Mouse (Mus musculus) heart, embryonic 16.5 days (tissue): Measurements from ENCODE around the gene Armt1. TPM values are rescaled to one million over a fixed set of nuclear protein-coding genes. Genes with fewer than 3 reads are reported as not detected.
"Not testable (repeated sequence)": the region's sequence is repeated elsewhere in the genome, so short reads cannot be mapped to it uniquely, and the experiment has no call there.

Experiments used
- ATAC-seq: fragments of 200-750 bp; cut with Nextera tagmentation; replicated peaks from 2 replicates; pipeline ENCODE4 v1.8.0; 2017; ENCODE audit warnings: moderate number of reproducible peaks; ENCODE audit not compliant: insufficient read depth, low FRiP score; ENCODE audit errors: extremely low read depth
- H3K27ac ChIP-seq: fragments of 300-500 bp; sonication (generic); 2 replicates; pipeline ENCODE4 v1.5.1; 2014; ENCODE audit warnings: mild to moderate bottlenecking, low read length, control low read depth, moderate library complexity
- H3K27me3 ChIP-seq: fragments of 300-500 bp; sonication (generic); 2 replicates; pipeline ENCODE4 v1.6.1; 2014; ENCODE audit warnings: low read length, mixed read lengths; ENCODE audit not compliant: control insufficient read depth, insufficient read depth
- H3K36me3 ChIP-seq: fragments of 300-500 bp; sonication (generic); 2 replicates; pipeline ENCODE4 v1.6.1; 2014; ENCODE audit not compliant: control insufficient read depth, insufficient read depth
- H3K4me1 ChIP-seq: fragments of 300-500 bp; sonication (generic); 2 replicates; pipeline ENCODE4 v1.6.1; 2014; ENCODE audit warnings: low read length, mixed read lengths; ENCODE audit not compliant: control insufficient read depth, insufficient read depth
- H3K4me2 ChIP-seq: fragments of 300-500 bp; sonication (generic); 2 replicates; pipeline ENCODE4 v1.6.1; 2014; ENCODE audit warnings: low read depth, mild to moderate bottlenecking, control low read depth, low read length
- H3K4me3 ChIP-seq: fragments of 300-500 bp; sonication (generic); 2 replicates; pipeline ENCODE4 v1.5.1; 2014; ENCODE audit warnings: mild to moderate bottlenecking, control low read depth, low read length
- H3K9ac ChIP-seq: fragments of 300-500 bp; sonication (generic); 2 replicates; pipeline ENCODE4 v1.6.1; 2014; ENCODE audit warnings: low read length, control low read depth
- H3K9me3 ChIP-seq: fragments of 300-500 bp; sonication (generic); replicated peaks from 2 replicates; pipeline ENCODE4 v1.6.1; 2016; ENCODE audit warnings: low read length; ENCODE audit not compliant: control insufficient read depth
- WGBS: fragments of 180-500 bp; shearing (Covaris S2); extraction: QIAGEN DNeasy Blood & Tissue Kit; methylation state at CpG from one replicate; pipeline ENCODE4 v1.1.7; 2014; 5-methylcytosine and 5-hydroxymethylcytosine counted together
- polyA plus RNA-seq: library from polyadenylated mRNA; unstranded; fragments of >200 nt; fragmentation: Nextera tagmentation; extraction: Ambion mirVana; gene quantifications from 2 replicates; pipeline ENCODE4 v1.2.1, GENCODE M21; 2015

Armt1 gene
- polyA plus RNA-seq, 1 experiment from 2014 or later, result 18.0 TPM

DNA sequence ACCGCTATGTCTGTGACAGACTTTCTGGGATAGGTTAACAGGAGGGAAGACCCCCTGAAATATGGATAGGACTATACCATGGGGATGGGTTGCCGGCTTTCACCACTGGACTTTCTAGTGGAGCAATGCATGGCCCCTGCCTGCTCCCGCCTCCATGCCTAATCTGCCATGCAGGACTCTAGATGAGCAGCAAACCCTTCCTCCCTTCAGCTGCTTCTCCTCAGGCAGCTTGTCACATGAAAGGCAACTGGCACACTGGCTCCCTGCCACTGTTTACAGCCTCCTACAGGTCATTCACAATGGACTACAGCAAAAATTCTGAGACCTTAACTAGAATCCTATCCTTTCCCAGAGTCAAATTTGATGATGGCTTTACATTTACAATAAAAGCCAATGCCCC lies 1.4 kb upstream of the Armt1 start:
- H3K4me2 ChIP-seq, result peak overlapping the region; percentile 97
- peak overlapping the region; percentile 89 for H3K27ac ChIP-seq
- 77% methylated on average over 3 of the region's 3 CpGs for WGBS
- ATAC-seq, result no peak
- H3K4me3 ChIP-seq, result peak overlapping the region; percentile 84
- H3K9me3 ChIP-seq, result no peaks in the 10 kb centered on the region
- no peaks in the 10 kb centered on the region for H3K27me3 ChIP-seq
- H3K9ac ChIP-seq, result peak overlapping the region; percentile 92
- peaks cover 26% of the 10 kb centered on the region for H3K4me1 ChIP-seq
- peaks cover 22% of the 10 kb centered on the region for H3K36me3 ChIP-seq

DNA sequence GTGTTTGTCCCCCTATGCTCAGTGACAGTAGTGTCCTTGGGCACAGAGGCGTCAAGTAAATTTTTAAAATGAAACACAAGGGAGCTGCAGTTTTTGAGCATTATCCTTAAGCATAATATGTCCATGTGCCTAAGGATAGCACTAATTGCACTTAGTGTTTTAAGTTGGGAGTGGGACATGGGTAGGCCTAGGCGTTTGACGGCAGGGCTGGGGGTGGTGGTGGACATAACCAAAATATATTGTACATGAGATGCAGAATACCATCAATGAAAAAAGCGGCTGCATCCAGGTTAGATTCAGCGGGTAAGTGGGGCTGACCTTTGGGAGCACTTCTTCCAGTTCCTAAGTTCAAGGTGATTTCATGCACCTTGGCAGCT lies 533 bp upstream of the Armt1 start:
- Histone ChIP-seq H3K36me3 (peaks cover 13% of the 10 kb centered on the region), H3K4me1 (peaks cover 26% of the 10 kb centered on the region), H3K9me3 (no peaks in the 10 kb centered on the region), H3K4me3 (peak overlapping the region; percentile 84), H3K27me3 (no peaks in the 10 kb centered on the region), H3K27ac (peak overlapping the region; percentile 89), H3K9ac (peak overlapping the region; percentile 92), H3K4me2 (peak overlapping the region; percentile 97)
- 8% methylated on average over 5 of the region's 5 CpGs for WGBS
- 0 out of 2 replicates have a peak, but pooled peaks have one; percentile 0 for ATAC-seq

DNA sequence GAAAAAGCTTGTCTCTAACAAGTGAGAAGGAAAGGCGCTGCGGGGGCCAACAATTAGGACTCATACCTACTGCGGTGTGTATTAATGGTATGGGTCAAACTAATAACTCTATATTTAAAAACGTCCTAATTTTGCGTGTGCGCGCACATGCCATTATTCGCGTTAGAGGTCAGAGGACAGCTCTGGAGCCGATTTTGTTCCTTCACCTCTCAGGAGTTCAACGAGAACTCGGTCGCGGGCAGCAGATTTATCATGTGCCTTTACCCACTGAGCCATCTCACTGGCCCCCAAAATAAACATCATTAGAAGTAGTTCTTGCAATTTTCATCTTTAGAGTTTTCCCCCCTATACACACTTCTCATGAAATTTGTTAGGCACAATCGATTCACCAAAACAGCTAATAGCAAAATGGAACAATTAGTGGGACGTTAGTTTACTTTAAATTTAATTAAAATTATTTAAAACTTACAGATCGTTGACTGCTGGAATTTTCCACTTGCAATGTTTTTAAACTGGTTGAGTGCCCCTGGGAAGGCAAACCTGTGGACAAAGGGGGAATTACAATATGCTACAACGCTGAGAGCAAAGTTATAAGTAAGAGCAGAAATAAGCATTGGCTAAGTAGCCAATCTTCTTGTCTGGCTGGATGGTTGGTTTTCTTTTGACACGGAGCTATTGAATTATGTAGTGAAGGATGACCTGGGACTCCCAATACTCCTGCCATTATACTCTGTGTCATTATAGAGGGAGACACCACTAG lies 909 bp downstream of the Armt1 start:
- Histone ChIP-seq H3K9me3 (no peaks in the 10 kb centered on the region), H3K4me3 (peak overlapping the region; percentile 81), H3K4me2 (peak overlapping the region; percentile 79), H3K4me1 (peaks cover 26% of the 10 kb centered on the region), H3K36me3 (peaks cover 10% of the 10 kb centered on the region; the same call in 1 of the 2 replicates), H3K27ac (peak overlapping the region; percentile 96), H3K9ac (peak overlapping the region; percentile 88), H3K27me3 (no peaks in the 10 kb centered on the region)
- WGBS, result 10% methylated on average over 19 of the region's 19 CpGs
- ATAC-seq, result no peak

GRCm38 (mm10) chr10:4433871-4434270 lies 1.6 kb downstream of the Armt1 start:
- not testable (repeated sequence) for H3K9ac ChIP-seq, H3K9me3 ChIP-seq, ATAC-seq, H3K27me3 ChIP-seq, H3K36me3 ChIP-seq, H3K27ac ChIP-seq, H3K4me3 ChIP-seq
- 91% methylated on average over 2 of the region's 2 CpGs for WGBS
- Histone ChIP-seq H3K4me2 (peak overlapping the region; percentile 79; the same call in 1 of the 2 replicates), H3K4me1 (peaks cover 26% of the 10 kb centered on the region)

GRCm38 (mm10) chr10:4435416-4435815 lies 3.1 kb downstream of the Armt1 start:
- H3K27me3 ChIP-seq, result no peaks in the 10 kb centered on the region
- H3K36me3 ChIP-seq, result peaks cover 22% of the 10 kb centered on the region
- H3K4me2 ChIP-seq, result no peak overlapping the region
- H3K9ac ChIP-seq, result no peak overlapping the region
- H3K27ac ChIP-seq, result no peak overlapping the region
- no peak for ATAC-seq
- no peak overlapping the region for H3K4me3 ChIP-seq
- peaks cover 19% of the 10 kb centered on the region for H3K4me1 ChIP-seq
- WGBS, result 82% methylated on average over 3 of the region's 3 CpGs
- H3K9me3 ChIP-seq, result no peaks in the 10 kb centered on the region

GRCm38 (mm10) chr10:4456409-4456808 lies 24.1 kb downstream of the Armt1 start:
- no peaks in the 10 kb centered on the region for H3K9me3 ChIP-seq
- no peak for ATAC-seq

GRCm38 (mm10) chr10:4460201-4460600 lies 27.9 kb downstream of the Armt1 start:
- Histone ChIP-seq H3K4me3 (no peak overlapping the region), H3K4me1 (no peaks in the 10 kb centered on the region), H3K9ac (no peak overlapping the region), H3K27me3 (no peaks in the 10 kb centered on the region), H3K9me3 (no peaks in the 10 kb centered on the region), H3K4me2 (no peak overlapping the region), H3K36me3 (peaks cover 4% of the 10 kb centered on the region), H3K27ac (no peak overlapping the region)
- ATAC-seq, result no peak
- 92% methylated on average over 2 of the region's 2 CpGs for WGBS

More at GRCm38 (mm10) chr10:4456409-4456808, 24.1 kb downstream of the Armt1 start:
- no peak overlapping the region for H3K27ac ChIP-seq
- H3K4me3 ChIP-seq, result no peak overlapping the region
- H3K9ac ChIP-seq, result no peak overlapping the region
- H3K4me2 ChIP-seq, result no peak overlapping the region
- H3K27me3 ChIP-seq, result no peaks in the 10 kb centered on the region
- no peaks in the 10 kb centered on the region for H3K4me1 ChIP-seq
- peaks cover 24% of the 10 kb centered on the region for H3K36me3 ChIP-seq
- 68% methylated on average over 4 of the region's 4 CpGs for WGBS

GRCm38 (mm10) chr10:4465799-4466198 lies 33.5 kb downstream of the Armt1 start:
- no peak overlapping the region for H3K4me3 ChIP-seq
- H3K36me3 ChIP-seq, result no peaks in the 10 kb centered on the region
- H3K9ac ChIP-seq, result no peak overlapping the region
- no peak overlapping the region for H3K4me2 ChIP-seq
- H3K4me1 ChIP-seq, result no peaks in the 10 kb centered on the region
- no peak overlapping the region for H3K27ac ChIP-seq
- H3K27me3 ChIP-seq, result no peaks in the 10 kb centered on the region
- WGBS, result 72% methylated on average over 7 of the region's 7 CpGs
- H3K9me3 ChIP-seq, result no peaks in the 10 kb centered on the region
- ATAC-seq, result no peak

DNA sequence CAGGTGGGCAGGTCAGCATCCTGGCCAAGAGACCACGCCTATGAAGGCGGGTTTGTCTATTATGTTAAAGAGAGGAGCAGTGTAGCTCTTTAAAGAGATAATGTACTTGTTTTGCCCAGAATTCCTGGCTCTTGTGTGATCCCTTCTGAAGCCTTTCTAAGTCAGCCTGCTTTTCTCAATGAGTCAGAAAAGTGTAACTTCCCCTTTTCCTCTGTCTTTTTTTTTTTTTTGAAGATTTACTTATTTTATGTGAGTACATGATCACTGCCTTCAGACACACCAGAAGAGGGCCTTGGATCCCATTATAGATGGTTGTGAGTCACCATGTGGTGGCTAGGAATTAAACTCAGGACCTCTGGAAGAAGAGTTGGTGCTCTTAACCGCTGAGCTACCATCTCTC lies 37.1 kb downstream of the Armt1 start:
- Histone ChIP-seq H3K4me3 (no peak overlapping the region), H3K36me3 (no peaks in the 10 kb centered on the region), H3K4me1 (0 out of 2 replicates have a peak, but pooled peaks cover 5% of the 10 kb centered on the region), H3K9ac (no peak overlapping the region), H3K27ac (no peak overlapping the region), H3K9me3 (no peaks in the 10 kb centered on the region), H3K4me2 (no peak overlapping the region), H3K27me3 (no peaks in the 10 kb centered on the region)
- WGBS, result 87% methylated on average over 3 of the region's 3 CpGs
- ATAC-seq, result no peak
